Mouse (Mus musculus) spleen, postnatal 4 days (tissue): ENCODE measurements around the gene Elf1.

Experiments
- DNase-seq, 2 experiments: peaks; one replicate each; pipeline ENCODE4 v3.0.0; 2022; ENCODE audit warnings: low spot score in 2 of 2

Gene Elf1

GRCm38 (mm10) chr14:79564784-79565183, 83.8 kb downstream of the Elf1 start:
- DNase-seq = no peak

GRCm38 (mm10) chr14:79573482-79574191, 92.6 kb downstream of the Elf1 start:
- no peak for DNase-seq

GRCm38 (mm10) chr14:79574361-79574760, 93.4 kb downstream of the Elf1 start:
- no peak for DNase-seq

GRCm38 (mm10) chr14:79583526-79584245, 102.7 kb downstream of the Elf1 start:
- DNase-seq = no peak

- DNase-seq = no peak
These were observed 105.6 kb downstream of the Elf1 start for GRCm38 (mm10) chr14:79586499-79587138.

GRCm38 (mm10) chr14:79587139-79587851, 106.3 kb downstream of the Elf1 start, which contains the start of gene Sugt1:
TSS of gene Sugt1 (plus strand) at chr14:79587691.
- DNase-seq = peak; percentile 94 to 98

- no peak for DNase-seq
These were observed 106.8 kb downstream of the Elf1 start for GRCm38 (mm10) chr14:79587852-79588229.

GRCm38 (mm10) chr14:79588534-79588951, 107.5 kb downstream of the Elf1 start:
- no peak for DNase-seq

GRCm38 (mm10) chr14:79589401-79589800, 108.4 kb downstream of the Elf1 start:
- no peak for DNase-seq

GRCm38 (mm10) chr14:79590916-79591315, 109.9 kb downstream of the Elf1 start:
- no peak for DNase-seq

- DNase-seq = no peak
These were observed 110.6 kb downstream of the Elf1 start for GRCm38 (mm10) chr14:79591611-79592010.

GRCm38 (mm10) chr14:79594069-79594468, 113.1 kb downstream of the Elf1 start:
- no peak for DNase-seq

- no peak for DNase-seq
These were observed 115.6 kb downstream of the Elf1 start for GRCm38 (mm10) chr14:79596602-79597001.

- no peak for DNase-seq
These were observed 124.9 kb downstream of the Elf1 start for GRCm38 (mm10) chr14:79605881-79606280.

GRCm38 (mm10) chr14:79606392-79606791, 125.4 kb downstream of the Elf1 start:
- no peak for DNase-seq

- no peak for DNase-seq
These were observed 125.9 kb downstream of the Elf1 start for GRCm38 (mm10) chr14:79606867-79607266.

- DNase-seq = no peak
These were observed 126.4 kb downstream of the Elf1 start for GRCm38 (mm10) chr14:79607352-79607751.

GRCm38 (mm10) chr14:79608286-79608685, 127.3 kb downstream of the Elf1 start:
- DNase-seq = no peak

GRCm38 (mm10) chr14:79617121-79617828, 136.3 kb downstream of the Elf1 start:
- DNase-seq = no peak

GRCm38 (mm10) chr14:79619802-79620201, 138.8 kb downstream of the Elf1 start:
- DNase-seq = no peak

- DNase-seq = no peak
These were observed 140.1 kb downstream of the Elf1 start for GRCm38 (mm10) chr14:79621143-79621542.
